Mouse (Mus musculus) heart, postnatal 4 days (tissue): ENCODE measurements around the gene Hint1. TPM values are rescaled to one million over a fixed set of nuclear protein-coding genes. Genes with fewer than 3 reads are reported as not detected.
A peak's percentile ranks its signal among the peaks of the same experiment; 100 is the strongest.

ENCODE experiments used
- DNase-seq: peaks from one replicate; pipeline ENCODE4 v3.0.0; 2021
- total RNA-seq, 2 experiments: library from RNA; stranded (reverse); gene quantifications; 2 replicates each; pipeline ENCODE4 v1.2.3; 2021

Hint1 gene
- total RNA-seq, 2 experiments from 2014 or later: 364 to 393 TPM

DNA sequence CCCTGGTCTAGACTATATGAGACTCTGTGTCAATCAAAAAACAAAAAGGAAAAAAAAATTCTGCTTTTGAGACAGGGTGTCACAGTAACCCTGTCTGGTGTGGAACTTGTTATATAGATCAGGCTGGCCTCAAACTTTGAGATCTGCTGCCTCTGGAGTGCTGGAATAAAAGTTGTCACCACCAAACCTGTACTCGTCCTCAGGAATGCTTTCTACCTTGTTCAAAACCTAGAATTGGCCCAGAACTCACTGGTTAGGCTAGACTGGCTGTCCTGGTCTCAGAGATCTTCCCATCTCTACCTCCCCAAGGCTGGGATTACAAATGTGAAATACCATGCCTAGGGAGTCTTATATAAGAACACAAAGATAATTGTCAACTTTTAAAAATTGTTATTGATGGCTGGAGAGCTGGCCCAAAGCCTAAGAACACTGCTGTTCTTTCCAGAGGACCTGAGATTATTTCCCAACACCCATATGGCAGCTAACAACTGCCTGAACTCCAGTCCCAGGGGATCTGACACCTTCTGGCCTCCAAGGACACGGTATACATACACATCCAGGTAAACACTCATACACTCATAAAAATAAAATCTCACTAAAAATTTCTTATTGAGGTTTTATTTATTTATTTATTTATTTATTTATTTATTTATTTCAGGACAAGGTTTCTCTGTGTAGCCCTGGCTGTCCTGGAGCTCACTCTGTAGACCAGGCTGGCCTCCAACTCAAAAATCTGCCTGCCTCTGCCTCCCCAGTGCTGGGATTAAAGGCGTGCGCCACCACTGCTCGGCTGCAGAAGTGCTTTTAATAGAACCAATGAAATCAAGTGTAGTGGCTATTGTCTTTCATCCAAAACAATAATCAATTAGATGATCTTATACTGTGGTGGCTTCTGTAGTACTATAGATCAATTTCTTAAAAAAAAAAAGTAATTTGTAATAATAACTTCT lies 4.4 kb upstream of the Hint1 start:
- no peak for DNase-seq

- peak; percentile 67 for DNase-seq
Observed at GRCm38 (mm10) chr11:54862621-54863520, 3.3 kb upstream of the Hint1 start.

GRCm38 (mm10) chr11:54865330-54866085 lies 675 bp upstream of the Hint1 start:
- no peak for DNase-seq

DNA sequence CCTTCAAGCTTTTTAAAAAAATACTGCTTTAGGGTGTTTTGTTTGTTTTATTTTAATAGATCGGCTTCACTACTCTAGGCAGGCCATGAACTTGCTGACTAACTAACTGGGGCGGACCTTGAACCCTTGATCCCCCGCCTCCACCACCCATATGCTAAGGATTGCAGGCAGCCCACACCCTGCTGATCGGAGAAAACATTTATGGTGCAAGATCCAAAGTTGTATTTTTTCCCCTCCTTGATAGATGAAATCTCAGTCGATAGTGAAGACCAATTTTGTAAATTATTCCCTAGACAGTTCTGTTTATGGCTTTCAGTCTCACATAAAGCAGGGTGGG lies 834 bp downstream of the Hint1 start:
- DNase-seq: peak; percentile 25

DNA sequence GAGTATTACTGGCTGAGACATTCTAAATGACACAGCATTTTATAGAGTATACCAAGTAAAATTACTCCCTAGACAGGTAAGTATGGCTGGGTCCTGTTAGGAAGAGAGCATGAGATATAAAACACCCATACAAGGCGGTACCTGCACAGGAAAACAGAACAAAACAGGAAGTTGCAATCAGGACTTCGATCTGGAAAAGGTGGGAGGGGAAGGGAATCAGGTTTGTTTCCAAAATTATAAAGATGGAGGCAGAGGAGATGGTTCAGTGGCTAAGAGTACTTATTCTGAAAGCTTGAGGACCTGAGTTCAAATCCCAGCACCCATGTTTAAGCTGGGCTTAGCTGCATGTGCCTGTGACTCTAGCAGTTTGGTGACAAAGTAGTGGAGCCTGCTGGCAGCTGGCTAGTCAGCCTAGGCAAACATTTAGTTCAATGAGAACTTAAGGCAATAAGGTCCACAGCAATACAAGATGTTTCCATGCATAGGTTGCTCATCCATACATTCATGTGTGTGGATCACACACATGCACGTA lies 1.8 kb downstream of the Hint1 start:
- DNase-seq: no peak

DNA sequence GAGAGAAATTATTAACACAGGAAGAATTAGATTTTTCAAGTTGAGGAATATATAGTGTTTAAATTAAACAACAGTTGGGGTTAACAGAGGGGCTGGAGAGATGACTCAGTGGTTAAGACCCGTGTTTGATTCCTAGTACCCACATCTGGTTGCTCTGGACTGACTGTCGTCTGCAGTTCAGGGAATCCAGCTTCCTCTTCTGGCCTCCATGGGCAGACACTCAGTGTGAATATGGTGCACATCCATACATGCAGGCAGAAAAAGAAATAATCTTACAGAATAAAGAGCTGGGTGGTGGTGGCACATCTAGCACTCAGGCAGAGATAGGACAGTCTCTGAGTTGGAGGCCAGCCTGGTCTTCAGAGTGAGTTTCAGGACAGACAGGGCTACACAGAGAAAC lies 2.3 kb downstream of the Hint1 start:
- no peak for DNase-seq

DNA sequence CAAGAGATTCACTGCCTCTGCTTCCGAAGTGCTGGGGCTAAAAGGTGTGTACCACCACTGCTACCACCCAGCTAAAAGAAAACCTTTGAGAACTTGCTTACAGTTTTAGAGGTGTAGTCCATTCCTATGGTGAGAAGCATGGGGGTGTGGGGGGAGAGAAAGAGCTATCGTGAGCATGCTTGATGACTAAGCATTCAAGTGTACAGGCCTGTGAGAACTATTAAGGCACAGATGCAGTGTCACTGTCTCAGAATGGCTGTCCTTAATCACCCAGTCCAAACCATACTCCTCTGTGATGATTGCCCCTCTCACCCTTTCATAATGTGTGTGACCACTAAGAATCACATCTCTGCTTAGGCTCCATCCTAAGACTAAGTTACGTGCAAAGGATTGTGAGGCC lies 3.1 kb downstream of the Hint1 start:
- no peak for DNase-seq

GRCm38 (mm10) chr11:54871831-54872537 lies 5.8 kb downstream of the Hint1 start:
- no peak for DNase-seq

DNA sequence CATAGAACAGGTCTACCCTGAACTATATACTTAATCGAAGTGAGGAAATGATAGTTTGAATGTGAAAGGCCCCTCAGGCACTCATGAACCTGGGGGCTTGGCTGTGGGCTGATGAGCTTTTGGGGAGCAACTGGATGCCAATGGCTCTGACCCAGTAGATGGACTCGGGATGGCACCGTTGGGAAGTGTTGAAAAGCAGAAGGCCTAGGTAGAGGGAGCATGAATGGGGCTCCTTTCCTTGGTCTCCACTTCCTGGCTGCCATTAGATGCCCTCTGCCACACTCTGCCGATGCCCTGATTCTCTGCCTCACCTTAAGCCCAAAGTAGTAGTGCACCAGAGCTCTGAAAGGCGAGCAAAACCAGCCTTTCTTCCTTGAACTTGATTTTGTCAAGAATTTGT lies 9.8 kb downstream of the Hint1 start:
- no peak for DNase-seq

- no peak for DNase-seq
Observed at GRCm38 (mm10) chr11:54878893-54879292, 12.7 kb downstream of the Hint1 start.

GRCm38 (mm10) chr11:54879434-54879833 lies 13.3 kb downstream of the Hint1 start:
- peak; percentile 72 for DNase-seq

- DNase-seq: no peak
Observed at GRCm38 (mm10) chr11:54879922-54880321, 13.7 kb downstream of the Hint1 start.

DNA sequence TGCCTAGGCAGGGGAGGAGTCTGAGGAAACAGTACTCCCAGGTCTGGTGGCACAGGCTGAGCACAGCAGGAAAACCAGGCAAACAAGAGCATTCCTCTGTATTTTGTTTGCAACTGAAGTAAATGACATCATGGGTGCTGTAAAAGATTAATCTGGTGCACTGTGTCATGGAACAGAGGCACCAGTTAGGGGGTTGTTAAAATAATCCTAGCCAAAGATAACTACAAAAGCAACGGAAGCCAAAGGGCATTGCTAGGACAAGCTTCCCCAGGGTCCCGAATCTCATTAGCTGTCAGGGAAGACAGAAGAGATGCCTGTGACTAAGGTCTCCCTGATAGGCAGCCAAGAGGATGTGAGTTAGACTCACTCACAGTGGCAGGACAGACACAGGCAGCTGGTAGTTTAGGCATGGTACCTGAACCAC lies 14.9 kb downstream of the Hint1 start:
- peak; percentile 42 for DNase-seq

DNA sequence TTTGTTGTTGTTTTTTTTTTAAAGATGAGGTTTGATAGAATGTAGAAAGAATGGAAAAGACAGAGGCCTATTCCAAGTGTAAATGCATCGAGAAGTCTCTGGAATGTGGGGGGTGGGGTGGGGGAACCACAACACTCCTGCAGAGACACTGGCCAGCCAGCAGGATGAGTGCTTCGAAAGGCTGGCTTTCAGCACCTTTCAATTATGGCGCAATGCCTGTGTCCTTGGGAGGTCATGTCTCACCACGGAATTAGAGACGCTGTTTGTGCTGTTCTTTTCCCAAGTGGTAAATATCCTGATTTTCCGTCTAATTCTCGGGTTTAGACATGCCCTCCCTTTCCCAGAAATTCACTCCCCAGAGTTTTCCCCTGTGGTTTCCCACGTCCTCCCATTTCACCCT lies 16.5 kb downstream of the Hint1 start:
- peak; percentile 75 for DNase-seq

GRCm38 (mm10) chr11:54884197-54884828 lies 18.1 kb downstream of the Hint1 start:
- DNase-seq: no peak

DNA sequence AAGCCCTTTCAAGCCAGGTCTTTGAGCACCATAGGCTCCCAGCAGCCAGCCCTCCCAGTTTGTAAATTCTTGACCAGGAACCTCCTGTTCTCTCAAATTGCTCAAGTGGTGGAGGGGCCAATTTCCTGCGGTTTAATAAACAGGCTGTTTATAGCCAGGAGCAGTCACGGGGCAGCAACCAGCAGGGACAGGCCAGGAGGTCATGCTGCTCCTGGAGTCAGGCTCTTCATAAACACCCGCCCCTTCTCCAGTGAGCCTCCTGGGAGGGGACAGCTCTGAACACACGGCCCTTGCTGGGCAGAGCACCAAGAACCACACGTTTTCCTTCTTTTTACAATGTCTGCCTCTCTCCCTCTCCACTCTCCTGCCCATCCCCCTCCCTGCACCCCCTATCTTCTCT lies 18.8 kb downstream of the Hint1 start:
- DNase-seq: peak; percentile 41

- no peak for DNase-seq
Observed at GRCm38 (mm10) chr11:54885406-54885805, 19.2 kb downstream of the Hint1 start.

DNA sequence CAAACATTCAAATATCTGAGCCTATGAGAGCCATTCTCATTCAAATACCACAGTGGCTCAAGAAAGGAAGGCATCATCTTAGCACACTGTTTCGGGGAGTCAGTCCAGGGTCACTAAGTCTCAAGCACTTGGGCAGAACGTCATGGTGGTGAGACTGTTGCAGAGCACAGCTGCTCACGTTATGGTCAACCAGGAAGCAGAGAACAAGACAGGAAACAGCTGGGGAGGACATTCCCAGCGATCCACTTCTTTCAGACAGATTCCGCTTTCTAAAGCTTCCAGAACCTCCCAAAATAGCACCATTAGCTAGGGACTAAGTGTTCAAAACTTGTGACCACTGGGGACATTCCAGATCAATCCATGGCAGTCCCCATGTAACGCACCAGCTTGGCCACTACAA lies 21.7 kb downstream of the Hint1 start:
- no peak for DNase-seq

GRCm38 (mm10) chr11:54891341-54891740 lies 25.2 kb downstream of the Hint1 start:
- no peak for DNase-seq

DNA sequence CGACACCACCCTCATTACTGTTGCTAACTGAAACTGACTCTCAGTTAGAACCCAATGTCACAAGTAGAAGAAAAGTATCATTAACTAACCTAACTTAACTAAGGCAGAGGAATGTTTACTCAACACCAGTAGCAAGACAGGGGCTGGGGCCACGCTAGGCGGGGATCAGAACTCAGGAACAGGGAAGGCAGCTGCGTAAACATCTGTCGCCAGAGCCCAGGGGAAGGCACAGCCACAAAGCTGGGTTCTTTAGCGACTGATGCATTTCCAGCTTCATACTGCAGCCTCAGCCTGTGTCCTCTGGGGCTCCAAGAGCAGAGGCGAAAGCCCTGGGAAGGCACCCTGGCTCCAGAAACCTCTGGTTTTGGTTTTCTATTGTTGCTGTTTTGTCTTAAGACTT lies 25.9 kb downstream of the Hint1 start:
- DNase-seq: no peak

GRCm38 (mm10) chr11:54894589-54894988 lies 28.4 kb downstream of the Hint1 start:
- DNase-seq: no peak
